Mouse (Mus musculus): ENCODE measurements around the gene Nisch.

DNA sequence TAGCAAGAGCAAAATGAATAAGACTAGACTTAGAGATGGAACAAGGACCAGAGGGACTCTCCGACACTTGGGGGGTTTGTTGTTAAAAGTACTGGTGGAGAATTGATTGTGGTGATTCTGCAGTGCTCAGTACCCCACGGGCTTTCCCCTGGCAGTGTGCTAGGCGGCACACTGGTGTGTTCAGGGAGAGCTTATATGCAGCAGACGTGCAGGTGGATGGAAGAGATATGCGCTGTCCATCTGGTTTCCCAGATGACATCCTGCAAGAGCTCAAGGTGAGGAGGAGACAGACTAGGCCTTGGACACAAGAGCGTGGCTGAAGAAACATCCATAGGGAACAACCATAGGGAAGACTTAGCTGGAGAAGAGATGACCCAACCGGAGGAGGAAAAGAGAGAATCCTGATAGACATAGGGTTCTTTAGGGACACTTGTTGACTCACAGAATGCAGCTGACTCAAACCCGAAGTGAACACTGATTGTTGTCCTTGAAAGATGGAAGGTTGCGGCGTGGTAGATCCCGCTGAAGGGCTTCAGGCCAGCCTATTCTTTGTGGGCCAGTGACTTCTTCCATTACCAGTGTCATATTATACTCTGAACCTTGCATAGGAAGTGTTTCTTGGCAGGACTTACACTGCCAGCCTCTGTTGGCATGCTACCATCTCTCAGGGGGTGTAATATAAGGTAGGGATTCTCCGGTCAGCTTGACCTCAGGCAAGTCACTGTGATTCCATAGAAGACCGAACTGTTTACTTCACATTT is 9.5 kb downstream of the Nisch start:
- TF ChIP-seq MAFK (IDR thresholded peaks at IDR 0.05; ENCODE audit: insufficient read depth, low read depth, low read length): no peak
- no peak for TF ChIP-seq ZNF384 (IDR thresholded peaks at IDR 0.05; ENCODE audit: low read depth, low read length)
- no peak for TF ChIP-seq HCFC1 (IDR thresholded peaks at IDR 0.05; ENCODE audit: borderline replicate concordance, insufficient read depth, low read length)
- no peak for TF ChIP-seq CHD2 (IDR thresholded peaks at IDR 0.05; ENCODE audit: low read depth, low read length)
- TF ChIP-seq ZC3H11A (IDR thresholded peaks at IDR 0.05; ENCODE audit: borderline replicate concordance, low read depth, low read length): no peak

All from ES-E14 (cell line).